Mouse (Mus musculus) brain, adult 2 months (tissue): ENCODE data around the gene Polg2.
"Not testable (repeated sequence)": the region's sequence is repeated elsewhere in the genome, so short reads cannot be mapped to it uniquely, and the experiment has no call there.

Experiments
- DNase-seq: peaks from one replicate; pipeline ENCODE4 v3.0.0; 2011; ENCODE audit warnings: low read depth, low spot score

Gene Polg2

DNA sequence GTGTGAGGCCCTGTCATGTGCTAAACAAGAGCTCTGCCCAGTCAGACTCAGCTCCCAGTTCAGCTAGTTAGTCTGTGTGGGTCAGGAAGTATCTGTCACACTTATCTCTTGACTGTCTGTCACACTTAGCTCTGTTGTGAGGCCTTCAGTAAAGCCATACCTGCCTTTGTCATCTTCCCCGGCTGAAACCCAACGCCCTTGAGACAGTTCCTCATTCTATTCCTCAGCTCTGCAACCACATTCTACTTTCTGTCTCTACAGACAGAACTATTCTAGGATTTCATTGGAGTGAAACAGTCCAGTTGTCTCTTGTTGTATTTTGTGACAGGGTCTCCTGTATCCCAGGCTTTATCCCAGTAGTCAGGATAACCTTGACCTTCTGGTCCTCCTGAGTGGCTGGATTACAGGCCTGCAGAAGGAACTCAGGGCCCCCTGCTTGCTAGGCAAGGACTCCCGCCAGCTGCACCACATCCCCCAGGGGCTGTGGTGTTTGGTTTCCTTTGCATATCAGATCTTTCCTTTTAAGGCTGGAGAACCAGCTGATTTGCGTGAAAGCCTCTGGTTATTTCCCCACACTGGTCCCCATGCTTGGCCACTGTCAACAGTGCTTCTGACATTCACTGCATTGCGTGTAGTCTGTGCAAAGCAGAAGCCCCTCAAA lies 17.1 kb downstream of the Polg2 start:
- DNase-seq, result no peak

DNA sequence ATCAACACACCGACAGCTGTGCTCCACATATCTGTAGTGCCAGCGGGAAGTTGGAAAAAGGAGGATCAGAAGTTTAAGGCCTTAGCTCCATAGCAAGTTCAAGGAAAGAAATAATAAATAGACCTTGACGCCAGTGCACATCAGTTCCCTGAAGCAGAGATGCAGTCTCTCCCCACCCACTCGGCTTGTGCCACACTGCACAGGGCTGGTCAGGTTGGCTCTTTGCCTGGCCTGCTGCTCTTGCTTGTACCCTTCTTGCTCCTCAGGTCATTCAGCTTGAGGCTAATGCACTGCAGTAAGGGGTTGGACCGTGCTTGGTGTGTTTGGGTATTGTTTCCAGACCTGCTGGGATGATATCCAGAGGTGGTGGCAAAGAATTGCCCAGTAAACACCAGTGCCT lies 18.8 kb downstream of the Polg2 start:
- no peak for DNase-seq

DNA sequence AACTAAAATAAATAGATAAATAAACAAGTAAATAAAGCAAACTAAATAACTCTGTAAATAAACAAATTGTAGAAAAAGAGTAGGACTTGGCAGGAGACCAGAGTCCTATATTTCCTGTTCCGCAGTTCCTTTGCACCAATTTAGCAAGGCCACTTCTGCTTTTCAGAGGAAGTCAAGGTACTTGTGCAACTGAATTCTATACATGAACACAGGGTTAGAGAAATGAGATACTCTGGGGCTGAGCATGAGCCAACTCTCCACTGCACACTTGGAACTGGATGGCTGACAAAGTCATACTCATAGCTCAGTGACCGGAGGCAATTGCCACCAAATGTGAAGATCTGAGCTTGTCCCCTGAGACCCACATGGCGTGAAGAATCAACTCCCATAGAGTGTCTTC lies 20.3 kb downstream of the Polg2 start:
- peak; percentile 30 for DNase-seq

DNA sequence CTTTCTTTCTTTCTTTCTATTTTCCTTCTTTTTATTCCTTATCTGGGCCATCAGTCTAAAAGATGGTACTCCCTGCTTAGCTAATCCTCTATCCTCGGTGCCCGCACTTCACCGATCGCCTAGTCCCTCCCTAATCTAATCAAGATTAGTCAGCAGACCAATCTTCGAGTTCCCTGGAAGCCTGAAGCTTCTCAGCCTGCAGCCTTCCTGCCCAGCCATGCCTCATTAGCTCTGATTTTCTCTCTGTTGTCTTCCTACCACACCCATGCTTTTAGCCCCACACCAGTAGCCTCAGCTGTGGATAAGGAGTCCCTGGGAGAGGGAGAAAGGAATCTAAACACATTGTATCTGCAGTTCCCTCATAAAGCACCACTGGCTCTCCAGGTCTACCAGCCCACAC lies 23.8 kb downstream of the Polg2 start:
- DNase-seq, result no peak

DNA sequence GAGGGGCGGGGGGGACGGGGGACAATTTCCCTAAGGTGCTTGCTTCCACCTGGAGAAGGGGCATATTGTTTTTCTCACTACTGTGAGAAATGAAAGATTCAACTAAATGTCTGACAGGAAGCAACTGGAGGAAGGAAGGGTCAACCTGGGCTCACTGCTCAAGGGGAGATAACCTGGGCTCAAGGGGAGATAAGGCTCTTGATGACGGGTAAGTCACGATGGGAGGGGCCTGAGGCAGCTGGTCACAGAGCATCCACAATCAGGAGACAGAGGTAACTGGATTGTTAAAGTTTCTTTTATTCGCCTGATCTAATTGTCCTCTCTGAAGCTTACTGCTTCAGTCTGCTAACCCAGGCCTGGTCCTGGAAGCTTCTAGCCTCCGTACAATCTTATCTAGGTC lies 26.0 kb downstream of the Polg2 start:
- DNase-seq, result no peak

DNA sequence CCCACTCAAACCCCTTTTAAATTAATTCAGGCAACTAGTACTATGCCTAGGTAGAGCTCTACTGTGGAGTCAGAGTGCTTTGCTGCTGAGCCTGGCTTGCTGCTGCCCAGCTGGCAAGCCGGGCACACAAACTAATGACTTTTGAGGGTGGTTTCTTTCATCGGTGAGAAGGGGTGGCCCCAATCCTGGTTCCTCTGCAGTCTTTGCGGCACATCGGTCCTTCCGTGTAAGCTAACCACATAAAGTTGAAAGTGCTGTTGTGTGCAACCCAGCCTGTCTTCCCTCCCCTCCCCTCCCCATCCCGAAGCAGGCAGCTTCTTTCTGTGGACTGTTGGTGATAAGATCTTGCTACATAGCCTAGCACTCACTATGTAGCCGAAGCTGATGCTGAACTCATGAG lies 27.2 kb downstream of the Polg2 start:
- peak; percentile 44 for DNase-seq

DNA sequence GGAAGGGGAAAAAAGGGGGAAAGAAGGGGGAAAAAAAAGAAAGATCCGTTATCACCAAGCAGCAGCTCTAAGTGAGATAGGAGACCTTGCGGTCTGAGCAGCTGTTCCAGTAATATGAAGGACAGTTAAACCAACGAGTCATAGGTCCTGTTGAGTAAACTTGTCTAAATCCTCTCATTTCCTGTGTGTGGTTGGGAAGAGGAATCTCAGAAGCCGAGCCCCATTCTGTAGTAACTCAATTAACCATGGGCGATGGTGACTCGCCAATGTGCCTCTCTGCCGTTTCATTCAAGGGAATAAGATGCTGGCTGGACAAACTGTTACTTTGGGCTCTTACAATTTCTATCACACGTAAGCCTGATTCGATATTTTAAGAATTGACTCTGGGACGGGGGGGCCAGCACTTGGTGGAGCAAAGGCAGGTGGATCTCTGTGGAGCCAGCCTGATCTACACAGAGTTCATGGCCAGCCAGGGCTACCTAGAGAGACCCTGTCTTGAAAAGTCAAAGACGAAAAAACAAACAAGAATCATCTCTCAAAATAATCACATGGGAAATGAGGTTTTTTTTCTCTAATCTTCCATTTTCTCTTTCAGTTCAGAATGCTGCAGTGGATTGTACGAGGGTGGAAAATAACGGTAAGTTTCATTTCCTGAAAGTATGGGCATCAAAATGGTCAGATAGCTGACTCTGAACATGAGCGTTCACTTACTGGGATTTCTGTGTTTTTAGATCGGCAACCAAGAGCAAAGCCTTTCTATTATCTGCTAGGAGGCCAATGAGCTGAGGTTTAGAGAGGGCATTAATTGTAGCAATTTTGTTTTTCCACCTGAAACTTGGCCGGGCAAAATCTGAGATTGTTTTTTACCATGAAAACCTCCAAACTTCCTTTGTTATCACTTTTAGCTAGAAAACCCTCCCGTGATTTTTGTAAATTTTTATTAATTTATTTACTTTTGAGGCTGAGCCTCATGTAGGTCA lies 28.0 kb downstream of the Polg2 start, which contains the start of gene Milr1:
TSS of gene Milr1 (plus strand) at position 188 of the 980 bp plus-strand sequence.
- no peak for DNase-seq

DNA sequence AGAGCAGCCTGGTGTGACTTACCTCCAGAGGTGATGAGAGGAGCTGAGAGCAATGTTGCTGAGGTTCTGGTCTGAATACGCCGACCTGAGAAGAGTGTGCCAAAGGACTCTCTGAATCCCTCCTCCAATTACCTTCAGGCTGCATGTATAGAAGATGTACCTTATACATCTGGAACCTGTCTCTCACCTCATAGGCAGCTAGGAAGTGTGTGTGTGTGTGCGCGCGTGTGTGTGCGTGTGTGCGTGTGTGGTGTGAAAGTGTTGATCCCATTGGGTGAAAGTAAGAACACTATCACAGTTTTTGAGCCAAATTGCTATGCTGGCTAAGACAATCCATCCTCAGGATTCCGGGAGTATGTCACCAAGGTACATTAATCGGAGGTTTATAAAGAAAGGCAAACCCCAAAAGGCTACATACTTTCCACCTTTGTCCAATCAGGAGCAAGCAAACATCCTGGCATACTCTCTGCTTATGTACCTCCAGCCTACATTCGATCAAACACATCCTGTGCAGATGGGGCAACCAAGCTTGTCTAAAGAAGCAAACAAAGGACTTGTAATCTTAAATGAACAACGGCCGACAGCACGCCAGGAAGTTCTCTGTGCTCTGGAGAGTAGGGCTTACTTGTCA lies 29.1 kb downstream of the Polg2 start, which contains the start of gene Pecam1:
TSS of gene Pecam1 (minus strand) at position 508 of the 631 bp plus-strand sequence.
- DNase-seq, result no peak

DNA sequence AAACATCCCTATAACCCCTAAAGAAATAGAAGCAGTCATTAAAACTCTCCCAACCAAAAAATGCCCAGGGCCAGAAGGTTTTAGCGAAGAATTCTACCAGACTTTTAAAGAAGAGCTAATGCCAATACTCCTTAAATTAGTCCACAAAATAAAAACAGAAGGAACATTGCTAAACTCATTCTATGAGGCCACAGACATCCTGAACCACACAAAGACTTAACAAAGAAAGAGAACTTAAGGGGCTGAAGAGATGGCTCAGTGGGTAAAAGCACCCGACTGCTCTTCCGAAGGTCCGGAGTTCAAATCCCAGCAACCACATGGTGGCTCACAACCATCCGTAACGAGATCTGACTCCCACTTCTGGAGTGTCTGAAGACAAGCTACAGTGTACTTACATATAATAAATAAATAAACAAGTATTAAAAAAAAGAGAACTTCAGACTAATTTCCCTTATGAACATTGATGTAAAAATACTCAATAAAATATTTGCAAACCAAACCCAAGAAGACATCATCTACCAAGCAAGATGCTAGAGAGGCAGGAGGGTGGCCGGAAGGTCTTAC lies 29.7 kb downstream of the Polg2 start:
- DNase-seq, result not testable (repeated sequence)

DNA sequence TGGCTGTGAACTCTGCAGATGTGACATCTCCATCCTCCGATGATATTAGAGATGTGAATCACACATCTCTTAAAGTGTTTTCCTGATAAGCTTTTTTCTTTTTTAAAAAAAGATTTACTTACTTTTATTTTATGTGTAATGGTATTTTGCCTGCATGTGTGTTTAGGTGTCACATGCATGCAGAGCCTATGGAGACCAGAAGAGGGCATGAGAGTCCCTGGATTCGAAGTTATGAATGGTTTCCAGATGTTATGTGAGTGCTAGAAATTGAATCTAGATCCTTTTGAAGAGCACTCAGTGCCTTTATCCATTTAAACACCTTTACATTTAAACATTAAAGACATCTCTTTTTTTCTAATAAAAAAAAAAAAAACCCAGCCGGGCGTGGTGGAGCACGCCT lies 34.4 kb downstream of the Polg2 start:
- DNase-seq, result no peak

DNA sequence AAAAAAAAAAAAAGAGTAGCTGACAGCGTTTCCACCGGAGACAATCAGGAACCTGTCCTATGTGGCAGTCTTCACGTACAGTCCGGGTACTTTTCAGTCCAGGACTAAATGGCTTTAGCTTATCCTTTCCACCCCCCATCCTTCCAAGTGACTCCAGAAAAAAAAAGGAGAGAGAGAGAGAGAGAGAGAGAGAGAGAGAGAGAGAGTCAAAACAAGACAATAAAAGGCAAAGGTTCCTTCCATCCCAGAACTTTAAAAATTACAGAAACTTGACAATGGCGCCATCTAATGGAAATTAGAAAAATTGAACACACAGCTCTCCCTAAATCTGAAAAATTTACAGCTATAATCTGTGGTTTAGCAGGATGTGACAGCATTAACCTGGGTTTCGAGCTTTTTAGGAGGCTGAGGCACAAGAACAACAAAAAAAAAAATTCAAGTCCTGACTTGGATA lies 36.9 kb downstream of the Polg2 start:
- DNase-seq, result peak; percentile 59

DNA sequence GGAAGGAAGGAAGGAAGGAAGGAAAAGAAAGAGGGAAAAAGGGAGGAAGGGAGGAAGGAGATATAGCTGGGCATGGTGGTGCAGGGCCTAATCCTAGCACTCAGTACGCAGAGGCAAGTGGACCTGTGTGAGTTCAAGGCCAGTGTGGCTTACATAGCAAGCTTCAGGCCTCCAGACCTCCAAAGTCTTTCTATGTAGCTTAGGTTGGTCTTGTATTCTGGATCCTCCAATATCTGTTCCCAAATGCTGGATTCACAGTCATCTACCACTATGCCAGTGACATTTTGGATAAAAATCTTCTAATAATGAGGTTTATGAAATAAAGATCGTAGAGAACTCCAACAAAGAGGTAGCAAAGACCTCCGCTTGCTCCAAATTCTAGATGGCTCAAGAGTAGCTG lies 37.5 kb downstream of the Polg2 start:
- DNase-seq, result no peak

DNA sequence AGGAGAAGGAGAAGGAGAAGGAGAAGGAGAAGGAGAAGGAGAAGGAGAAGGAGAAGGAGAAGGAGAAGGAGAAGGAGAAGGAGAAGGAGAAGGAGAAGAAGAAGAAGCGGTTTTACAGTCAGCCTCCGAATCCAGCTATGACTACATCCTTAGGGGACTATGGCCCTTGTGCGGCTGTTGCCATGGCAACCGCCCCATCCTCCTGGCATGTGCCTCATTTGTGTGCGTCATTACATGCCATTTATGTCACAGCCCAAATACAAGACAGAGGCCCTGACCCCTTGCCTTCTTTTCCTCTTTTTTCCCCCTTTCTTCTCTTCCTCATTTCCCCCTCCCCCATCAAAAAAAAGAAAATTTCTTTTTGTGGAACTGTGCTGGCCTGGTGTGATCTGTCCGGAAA lies 38.1 kb downstream of the Polg2 start:
- DNase-seq, result peak; percentile 77

DNA sequence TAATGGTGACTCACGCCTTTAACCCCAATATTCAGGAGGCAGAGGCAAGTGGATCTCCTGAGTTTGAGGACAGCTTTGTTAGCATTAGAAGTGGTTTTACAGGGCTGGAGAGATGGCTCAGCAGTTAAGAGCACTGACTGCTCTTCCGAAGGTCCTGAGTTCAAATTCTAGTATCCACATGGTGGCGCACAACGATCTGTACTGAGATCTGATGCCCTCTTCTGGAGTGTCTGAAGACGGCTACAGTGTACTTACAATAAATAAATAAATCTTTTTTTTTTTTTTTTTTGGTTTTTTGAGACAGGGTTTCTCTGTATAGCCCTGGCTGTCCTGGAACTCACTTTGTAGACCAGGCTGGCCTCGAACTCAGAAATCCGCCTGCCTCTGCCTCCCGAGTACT lies 38.6 kb downstream of the Polg2 start:
- not testable (repeated sequence) for DNase-seq

DNA sequence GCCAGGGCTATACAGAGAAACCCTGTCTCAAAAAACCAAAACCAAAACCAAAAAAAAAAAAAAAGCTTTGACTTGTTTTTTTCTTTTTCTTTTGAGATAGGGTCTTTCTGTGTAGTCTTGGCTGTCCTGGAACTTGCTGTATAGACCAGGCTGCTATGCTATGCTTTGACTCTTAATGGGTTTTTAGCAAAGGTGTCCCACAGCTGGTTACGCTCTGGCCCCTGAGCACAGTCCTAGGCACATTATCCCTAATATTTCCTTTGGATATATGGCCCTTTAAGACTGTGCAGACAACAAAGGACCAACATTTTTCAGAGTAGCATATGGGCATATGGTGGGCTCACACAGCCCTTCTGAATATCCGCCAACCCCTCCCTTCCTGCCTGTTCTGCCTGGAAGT lies 40.2 kb downstream of the Polg2 start:
- no peak for DNase-seq

DNA sequence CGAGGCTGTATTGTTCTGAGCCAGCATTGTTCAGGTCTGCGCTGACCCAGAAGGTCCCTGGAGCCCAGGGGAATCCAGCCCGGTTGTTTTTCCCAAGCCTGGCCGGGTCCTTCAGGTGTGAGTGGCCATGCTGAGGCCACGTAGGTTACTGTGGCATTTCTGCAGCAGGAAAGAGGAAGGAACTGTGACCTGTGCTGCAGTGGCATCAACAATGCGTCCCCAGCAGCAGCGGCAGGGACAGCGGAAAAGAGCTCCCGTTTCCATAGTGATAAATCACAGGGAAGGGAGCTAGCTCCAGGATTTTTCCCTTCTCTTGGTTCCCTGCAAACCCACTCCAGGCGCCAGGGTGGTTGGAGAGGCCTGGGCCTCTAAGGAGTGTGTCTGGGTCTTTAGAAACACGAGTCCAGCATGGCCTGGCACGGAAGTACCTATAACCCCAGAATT lies 42.1 kb downstream of the Polg2 start:
- DNase-seq, result peak; percentile 75

DNA sequence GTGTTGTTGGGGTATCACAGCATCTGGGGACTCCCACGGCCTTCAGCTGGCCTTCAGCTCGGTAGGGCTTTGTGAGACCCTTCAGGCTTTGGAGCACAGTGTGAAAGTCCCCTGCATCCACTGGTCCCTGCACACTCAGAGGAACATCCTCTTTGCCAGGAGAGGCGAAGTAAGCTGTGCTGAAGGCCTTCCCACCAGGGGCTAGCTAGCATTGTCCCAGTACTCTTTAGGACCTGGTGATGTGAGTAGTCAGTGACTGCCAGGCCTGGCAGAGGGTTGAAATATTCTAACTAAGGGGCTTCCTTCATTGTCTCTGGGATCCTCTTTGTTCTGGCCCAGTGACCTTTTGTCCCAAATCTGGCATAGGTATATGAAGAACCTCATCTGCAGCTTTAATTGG lies 42.7 kb downstream of the Polg2 start:
- DNase-seq, result no peak

DNA sequence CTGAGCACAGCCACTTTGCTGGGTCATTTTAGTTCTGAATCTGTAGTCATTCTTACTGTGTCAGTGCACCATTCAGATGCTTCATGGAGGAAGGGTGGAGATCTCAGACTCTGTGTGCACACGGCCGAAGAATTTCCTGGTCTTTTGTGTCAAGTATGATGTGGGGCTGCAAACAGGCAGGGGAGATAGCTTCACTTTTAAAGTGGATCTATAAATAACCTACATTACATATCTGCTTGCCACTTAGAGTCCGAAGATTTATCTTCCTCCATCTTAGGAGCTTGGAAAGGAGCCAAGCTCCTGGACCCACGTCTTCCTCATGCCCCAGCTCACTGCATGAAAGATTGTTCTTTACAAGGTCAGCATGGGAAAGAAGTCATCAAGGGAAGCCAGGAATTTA lies 48.6 kb downstream of the Polg2 start:
- DNase-seq, result no peak

DNA sequence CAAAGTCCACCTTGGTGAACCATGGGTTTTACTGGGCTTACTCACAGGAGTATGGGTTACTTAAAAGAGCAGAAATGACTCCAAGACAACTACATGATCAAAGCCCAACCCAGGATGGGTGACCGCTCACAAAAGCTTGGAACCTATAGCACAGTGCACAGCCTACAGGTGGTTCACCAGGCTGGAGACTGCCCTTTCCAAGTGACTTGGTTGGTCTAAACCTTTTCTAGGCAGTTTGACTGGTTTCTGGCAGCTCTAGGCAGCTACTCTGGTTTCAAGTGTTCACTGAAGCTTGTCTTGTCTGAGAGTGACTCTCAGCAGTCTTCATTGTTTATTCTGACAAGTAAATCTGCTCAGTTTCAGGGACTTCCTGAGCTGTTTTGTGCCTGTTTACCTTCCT lies 49.7 kb downstream of the Polg2 start:
- DNase-seq, result no peak

DNA sequence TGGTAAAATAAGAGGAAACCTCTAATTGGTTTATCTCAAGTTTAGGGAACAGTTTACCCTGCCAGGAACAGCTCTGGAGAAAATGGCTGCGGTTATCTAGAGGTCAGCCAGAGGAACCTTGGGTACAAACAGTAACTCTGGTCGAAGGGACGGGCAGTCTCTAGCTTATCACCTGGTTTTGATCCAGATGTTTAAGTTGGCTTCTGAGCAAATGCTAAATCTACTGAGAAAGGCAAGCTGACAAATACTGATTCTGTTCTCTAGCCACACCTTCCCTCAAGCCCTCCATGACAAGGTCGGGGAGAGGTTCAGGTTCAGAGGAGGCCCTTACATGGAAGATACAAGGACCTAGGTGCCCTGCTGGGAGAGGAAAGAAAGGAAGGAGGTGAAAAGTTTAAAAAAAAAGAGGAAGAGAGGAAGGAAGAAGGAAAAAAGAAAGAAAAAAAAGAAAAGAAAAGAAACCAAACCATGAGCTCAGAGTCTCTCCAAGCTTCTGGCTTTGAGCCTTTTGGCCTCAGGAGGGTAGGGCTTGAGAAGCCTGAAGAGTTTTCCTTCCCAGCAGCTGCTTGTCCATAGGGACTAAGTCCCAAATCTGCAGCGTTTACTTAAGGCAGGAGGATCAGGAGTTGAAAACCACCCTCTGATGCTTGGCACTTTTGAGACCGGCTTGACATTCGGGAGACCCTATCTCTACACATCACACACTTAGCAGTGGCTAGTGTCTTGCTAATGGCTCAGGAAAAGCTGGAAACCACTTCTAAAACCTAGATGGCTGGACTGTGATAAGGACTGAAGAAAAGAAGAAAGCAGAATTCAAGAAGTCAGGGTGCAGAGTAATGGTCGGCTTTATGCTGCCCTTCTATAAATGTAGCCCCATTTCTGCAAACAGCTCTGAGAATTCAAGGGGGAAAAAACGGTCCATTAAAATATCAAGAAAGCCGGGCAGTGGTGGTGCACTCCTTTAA lies 50.7 kb downstream of the Polg2 start:
- DNase-seq, result no peak

DNA sequence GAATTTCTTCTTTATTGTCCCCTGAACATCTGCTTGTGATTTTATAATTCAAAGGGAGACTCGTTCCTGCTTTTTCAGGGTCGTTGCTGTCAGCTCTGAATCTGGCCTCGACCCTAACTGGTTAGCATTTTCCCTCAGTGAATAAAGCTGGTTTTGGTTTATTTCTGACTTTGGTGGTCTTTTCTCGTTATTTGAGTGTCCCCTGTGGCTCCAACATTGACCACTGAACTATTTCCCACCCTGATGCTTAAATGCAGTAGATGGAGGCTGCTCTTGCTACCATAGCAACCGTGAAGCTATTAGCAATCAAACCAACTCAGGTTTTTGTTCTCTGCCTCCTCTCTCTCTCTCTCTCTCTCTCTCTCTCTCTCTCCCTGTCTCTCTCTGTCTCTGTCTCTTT lies 51.4 kb downstream of the Polg2 start:
- DNase-seq, result no peak
